Mouse (Mus musculus) ES-Bruce4 (cell line): ENCODE results near the gene Cog6.

Source experiments
- CTCF ChIP-seq: IDR thresholded peaks from one replicate; pipeline ENCODE4 v1.8.1; 2011; ENCODE audit warnings: low read depth, low read length
- EP300 ChIP-seq: IDR thresholded peaks from 2 replicates; pipeline ENCODE4 v1.6.1; 2011; ENCODE audit warnings: low read depth, low read length; ENCODE audit not compliant: insufficient read depth
- POLR2A ChIP-seq: IDR thresholded peaks from one replicate; pipeline ENCODE4 v1.8.1; 2011; ENCODE audit warnings: low read length; ENCODE audit not compliant: insufficient read depth

GRCm38 (mm10) chr3:52964206-52964605 lies 52.8 kb downstream of the Cog6 start:
- TF ChIP-seq POLR2A (no peak), CTCF (no peak), EP300 (peak; percentile 64; the same call in 1 of the 2 replicates)
